Mouse (Mus musculus) limb, embryonic 11.5 days (tissue): ENCODE data around the gene Zbp1. TPM values are rescaled to one million over a fixed set of nuclear protein-coding genes. Genes with fewer than 3 reads are reported as not detected.

Experiments used
- ATAC-seq: fragments of 200-750 bp; cut with Nextera tagmentation; 2 replicates; pipeline ENCODE4 v1.8.0; 2017; ENCODE audit warnings: low read depth; ENCODE audit not compliant: insufficient number of reproducible peaks, low FRiP score, low TSS enrichment
- DNase-seq: peaks from one replicate; pipeline ENCODE4 v3.0.0-alpha.2; 2015; ENCODE audit warnings: low spot score
- H3K27ac ChIP-seq: fragments of 300-500 bp; sonication (generic); replicated peaks from 2 replicates; pipeline ENCODE4 v1.5.1; 2014; ENCODE audit warnings: low read depth, mild to moderate bottlenecking, low read length
- H3K27me3 ChIP-seq: fragments of 300-500 bp; sonication (generic); 2 replicates; pipeline ENCODE4 v1.6.1; 2014; ENCODE audit warnings: mild to moderate bottlenecking, low read length, mixed read lengths; ENCODE audit not compliant: control insufficient read depth, insufficient read depth
- H3K36me3 ChIP-seq: fragments of 300-500 bp; sonication (generic); 2 replicates; pipeline ENCODE4 v1.6.1; 2014; ENCODE audit warnings: mild to moderate bottlenecking, low read length, moderate library complexity, mixed read lengths; ENCODE audit not compliant: control insufficient read depth, insufficient read depth
- H3K4me1 ChIP-seq: fragments of 300-500 bp; sonication (generic); 2 replicates; pipeline ENCODE4 v1.6.1; 2014; ENCODE audit warnings: low read length, mixed read lengths; ENCODE audit not compliant: control insufficient read depth, insufficient read depth
- H3K4me2 ChIP-seq: fragments of 300-500 bp; sonication (generic); 2 replicates; pipeline ENCODE4 v1.6.1; 2014; ENCODE audit warnings: low read depth, mild to moderate bottlenecking, moderate library complexity; ENCODE audit not compliant: severe bottlenecking
- H3K4me3 ChIP-seq: fragments of 300-500 bp; sonication (generic); 2 replicates; pipeline ENCODE4 v1.5.1; 2014; ENCODE audit warnings: low read depth, low read length
- H3K9ac ChIP-seq: fragments of 300-500 bp; sonication (generic); 2 replicates; pipeline ENCODE4 v1.6.1; 2014; ENCODE audit warnings: mild to moderate bottlenecking, low read length
- H3K9me3 ChIP-seq: fragments of 300-500 bp; sonication (generic); 2 replicates; pipeline ENCODE4 v1.6.1; 2016; ENCODE audit warnings: low read length; ENCODE audit not compliant: control insufficient read depth
- WGBS: fragments of 180-500 bp; shearing (Covaris S2); extraction: QIAGEN DNeasy Blood & Tissue Kit; methylation state at CpG from one replicate; pipeline ENCODE4 v1.1.7; 2014; 5-methylcytosine and 5-hydroxymethylcytosine counted together
- polyA plus RNA-seq: library from polyadenylated mRNA; unstranded; fragments of >200 nt; fragmentation: Nextera tagmentation; extraction: Ambion mirVana; gene quantifications from 2 replicates; pipeline ENCODE4 v1.2.1, GENCODE M21; 2014

Gene Zbp1
- polyA plus RNA-seq, 1 experiment from 2014 or later, result not detected

GRCm38 (mm10) chr2:173158390-173159055 is 60.2 kb downstream of the Zbp1 start:
- ATAC-seq (no peak), DNase-seq (no peak)
- no peaks in the 10 kb centered on the region for H3K36me3 ChIP-seq
- H3K27me3 ChIP-seq, result no peaks in the 10 kb centered on the region
- WGBS, result 91% methylated on average over 19 of the region's 19 CpGs
- no peak overlapping the region for H3K4me3 ChIP-seq
- no peak overlapping the region for H3K4me2 ChIP-seq
- H3K9ac ChIP-seq, result no peak overlapping the region
- H3K4me1 ChIP-seq, result peaks cover 15% of the 10 kb centered on the region; the same call in 1 of the 2 replicates
- H3K9me3 ChIP-seq, result no peaks in the 10 kb centered on the region
- no peak overlapping the region for H3K27ac ChIP-seq

- Histone ChIP-seq H3K27me3 (no peaks in the 10 kb centered on the region), H3K4me3 (no peak overlapping the region), H3K36me3 (no peaks in the 10 kb centered on the region), H3K9ac (no peak overlapping the region), H3K4me2 (no peak overlapping the region), H3K9me3 (no peaks in the 10 kb centered on the region), H3K27ac (no peak overlapping the region), H3K4me1 (peaks cover 15% of the 10 kb centered on the region; the same call in 1 of the 2 replicates)
- ATAC-seq, result no peak
- 98% methylated on average over 4 of the region's 4 CpGs for WGBS
- no peak for DNase-seq
Observed at GRCm38 (mm10) chr2:173157871-173158270, 60.9 kb downstream of the Zbp1 start.

- ATAC-seq, result no peak
- Histone ChIP-seq H3K9ac (no peak overlapping the region), H3K27ac (no peak overlapping the region), H3K9me3 (no peaks in the 10 kb centered on the region), H3K36me3 (no peaks in the 10 kb centered on the region), H3K4me1 (peaks cover 15% of the 10 kb centered on the region; the same call in 1 of the 2 replicates), H3K27me3 (no peaks in the 10 kb centered on the region), H3K4me2 (no peak overlapping the region), H3K4me3 (no peak overlapping the region)
- WGBS, result 70% methylated on average over 4 of the region's 4 CpGs
- DNase-seq, result no peak
Observed at GRCm38 (mm10) chr2:173157376-173157775, 61.3 kb downstream of the Zbp1 start.

- WGBS, result 83% methylated on average over 13 of the region's 13 CpGs
- no peak overlapping the region for H3K27ac ChIP-seq
- H3K9ac ChIP-seq, result no peak overlapping the region
- no peaks in the 10 kb centered on the region for H3K27me3 ChIP-seq
- ATAC-seq, result no peak
- DNase-seq, result no peak
- H3K36me3 ChIP-seq, result no peaks in the 10 kb centered on the region
- H3K4me2 ChIP-seq, result no peak overlapping the region
- no peaks in the 10 kb centered on the region for H3K9me3 ChIP-seq
- no peak overlapping the region for H3K4me3 ChIP-seq
- peaks cover 14% of the 10 kb centered on the region; the same call in 1 of the 2 replicates for H3K4me1 ChIP-seq
Observed at GRCm38 (mm10) chr2:173156923-173157322, 61.8 kb downstream of the Zbp1 start.

Other genes with a start within 250 kb of the Zbp1 start
- gene Spo11, start 241.2 kb downstream of the Zbp1 start, polyA plus RNA-seq, result 0.95 and 1.7 TPM in 2 replicates
- gene Rae1, start 218.8 kb downstream of the Zbp1 start, polyA plus RNA-seq, result 172 and 174 TPM in 2 replicates
- gene Rbm38, start 198.4 kb downstream of the Zbp1 start, polyA plus RNA-seq, result 66.5 and 69.4 TPM in 2 replicates
- gene Ctcfl, start 99.4 kb downstream of the Zbp1 start, polyA plus RNA-seq, result 0.11 TPM in 1 of 2 replicates, not detected in the other
- gene Pck1, start 65.9 kb downstream of the Zbp1 start, polyA plus RNA-seq, result 0.05 and 0.23 TPM in 2 replicates
- gene Pmepa1, start 57.6 kb upstream of the Zbp1 start, polyA plus RNA-seq, result 2.5 and 2.6 TPM in 2 replicates